Mouse (Mus musculus) splenic B cell, adult 2 months (primary cell): ENCODE data around the gene Rnpepl1.

Experiments
- DNase-seq: peaks from one replicate; pipeline ENCODE4 v3.0.0-alpha.2; 2011; ENCODE audit warnings: low read depth, low spot score
- H3K27me3 ChIP-seq: 2 replicates; pipeline ENCODE4 v1.6.1; 2012; ENCODE audit warnings: mild to moderate bottlenecking, low read length, moderate library complexity, mixed read lengths; ENCODE audit not compliant: control insufficient read depth, poor library complexity, insufficient read depth, severe bottlenecking
- H3K36me3 ChIP-seq: 2 replicates; pipeline ENCODE4 v1.6.1; 2012; ENCODE audit warnings: mild to moderate bottlenecking, low read length, moderate library complexity, mixed read lengths; ENCODE audit not compliant: control insufficient read depth, poor library complexity, insufficient read depth, severe bottlenecking

Rnpepl1 gene

DNA sequence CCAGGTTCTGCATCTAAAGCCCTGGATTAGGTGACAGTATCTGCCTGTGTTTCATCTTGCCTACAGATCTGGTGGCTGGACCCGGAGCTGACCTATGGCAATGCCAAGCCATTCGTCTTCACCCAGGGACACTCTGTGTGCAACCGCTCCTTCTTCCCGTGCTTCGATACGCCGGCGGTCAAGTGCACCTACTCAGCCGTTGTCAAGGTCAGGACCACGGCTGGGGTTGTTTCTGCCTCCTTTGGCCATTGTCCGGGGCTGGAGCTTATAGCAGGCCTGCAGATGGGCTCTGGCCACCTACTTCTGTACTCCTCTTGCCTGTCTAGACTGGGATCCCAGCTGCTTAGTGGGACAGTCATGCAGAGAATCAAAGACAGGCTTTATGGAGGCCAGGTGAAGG, 4.4 kb downstream of the Rnpepl1 start:
- no peak for DNase-seq
- H3K27me3 ChIP-seq = no peaks in the 10 kb centered on the region
- peaks cover 12% of the 10 kb centered on the region for H3K36me3 ChIP-seq

DNA sequence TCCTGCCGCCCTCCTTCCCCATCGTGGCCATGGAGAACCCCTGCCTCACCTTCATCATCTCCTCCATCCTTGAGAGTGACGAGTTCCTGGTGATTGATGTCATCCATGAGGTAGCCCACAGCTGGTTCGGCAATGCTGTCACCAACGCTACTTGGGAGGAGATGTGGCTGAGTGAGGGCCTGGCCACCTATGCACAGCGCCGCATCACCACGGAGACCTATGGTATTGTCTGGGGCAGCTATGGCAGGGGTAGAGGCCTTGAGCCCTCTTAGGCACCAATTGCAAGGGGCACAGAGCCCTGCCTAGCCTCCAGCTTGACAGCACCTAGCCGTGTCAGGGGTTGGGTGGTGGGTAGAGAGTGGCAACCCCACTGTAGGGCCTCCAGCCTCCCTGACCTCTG, 6.1 kb downstream of the Rnpepl1 start:
- Histone ChIP-seq H3K36me3 (peaks cover 12% of the 10 kb centered on the region), H3K27me3 (no peaks in the 10 kb centered on the region)
- DNase-seq = no peak

DNA sequence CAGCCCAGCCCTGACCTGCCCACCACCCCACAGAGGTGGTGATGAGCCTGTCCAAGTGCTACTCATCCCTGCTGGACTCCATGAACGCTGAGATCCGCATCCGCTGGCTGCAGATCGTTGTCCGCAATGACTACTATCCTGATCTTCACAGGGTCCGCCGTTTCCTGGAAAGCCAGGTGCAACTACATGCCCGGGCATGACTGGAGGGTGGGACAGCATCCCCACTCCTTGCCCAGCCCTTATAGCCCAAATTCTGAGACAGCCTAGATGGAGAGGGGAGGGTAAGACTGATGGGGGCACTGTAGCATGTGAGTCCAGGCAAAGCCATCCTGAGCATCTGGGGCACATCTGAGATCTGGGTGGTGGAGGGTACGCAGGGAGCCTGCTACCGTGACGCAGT, 8.6 kb downstream of the Rnpepl1 start:
- DNase-seq = no peak
- Histone ChIP-seq H3K36me3 (peaks cover 12% of the 10 kb centered on the region), H3K27me3 (no peaks in the 10 kb centered on the region)

DNA sequence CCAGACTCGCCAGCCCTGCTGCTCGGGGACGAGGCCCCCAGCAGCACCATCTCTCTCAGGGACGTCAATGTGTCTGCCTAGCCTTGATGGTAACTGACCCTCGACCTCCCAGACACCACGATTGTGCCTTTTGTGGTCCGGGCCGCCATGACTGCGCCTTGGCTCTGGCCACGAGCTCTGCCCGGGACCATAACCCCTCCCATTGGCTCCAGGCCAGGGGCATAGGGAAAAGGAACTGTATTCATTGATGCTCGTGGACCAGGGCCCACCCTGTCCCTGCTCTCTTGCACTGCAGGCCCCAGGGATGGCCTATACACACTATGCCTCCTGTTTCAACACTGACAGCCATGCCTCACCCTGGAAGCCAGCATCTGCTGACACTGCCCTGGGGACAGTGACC, 9.2 kb downstream of the Rnpepl1 start:
- Histone ChIP-seq H3K36me3 (peaks cover 12% of the 10 kb centered on the region), H3K27me3 (no peaks in the 10 kb centered on the region)
- no peak for DNase-seq

DNA sequence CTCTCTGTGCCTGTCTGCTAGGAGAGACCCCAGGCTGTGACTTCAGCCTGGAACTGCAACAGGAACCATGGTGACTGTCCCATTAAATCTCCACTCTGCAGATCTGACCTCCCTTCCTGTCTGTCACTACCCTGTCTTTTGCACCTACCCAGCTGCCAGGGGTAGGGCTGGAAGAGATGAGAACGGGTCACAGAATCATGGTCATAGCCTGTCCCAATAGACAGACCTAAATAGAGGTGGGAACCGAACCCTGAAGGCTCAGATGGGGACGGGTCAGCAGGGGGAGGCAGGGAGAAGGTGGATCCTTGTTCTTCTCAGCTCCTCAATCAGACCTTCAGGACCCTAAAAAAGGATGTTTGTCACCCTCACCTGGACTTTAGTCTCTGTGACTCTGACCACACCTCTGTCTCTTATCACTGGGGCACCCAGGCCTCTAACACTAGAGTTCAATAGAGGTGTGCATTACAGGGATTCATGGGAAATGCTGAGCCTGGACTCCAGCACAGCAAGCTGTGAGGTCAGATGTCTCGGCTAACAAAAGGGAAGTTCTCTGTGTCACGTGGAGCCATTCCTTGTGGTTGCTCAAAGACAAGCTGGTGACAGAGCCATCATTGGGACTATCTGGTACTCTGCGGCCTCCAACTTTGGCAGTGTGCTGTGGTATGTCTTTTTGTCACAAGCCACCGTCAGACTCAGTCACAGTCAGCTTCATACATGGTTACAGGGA, 10.1 kb downstream of the Rnpepl1 start:
- Histone ChIP-seq H3K36me3 (peaks cover 12% of the 10 kb centered on the region), H3K27me3 (no peaks in the 10 kb centered on the region)
- no peak for DNase-seq

DNA sequence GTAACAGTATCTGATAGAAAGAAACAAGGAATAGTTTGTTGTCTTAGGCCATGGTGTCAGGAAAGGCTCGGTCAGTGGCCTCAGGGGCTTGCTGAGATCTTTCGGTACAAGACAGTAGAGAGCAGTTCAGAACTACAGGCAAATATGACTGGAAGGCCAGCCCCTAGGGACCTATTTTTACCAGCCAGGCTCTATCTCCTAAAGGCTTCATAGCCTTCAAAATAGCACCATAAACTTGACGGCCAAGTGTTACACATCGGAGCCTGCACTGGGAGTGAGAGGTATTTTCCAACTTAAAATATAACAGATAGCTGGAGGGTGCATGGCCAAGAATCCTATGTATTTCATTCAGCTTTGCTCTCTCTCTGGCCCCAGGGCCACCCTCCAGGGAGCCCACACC, 10.9 kb downstream of the Rnpepl1 start:
- no peak for DNase-seq
- H3K27me3 ChIP-seq = no peaks in the 10 kb centered on the region
- H3K36me3 ChIP-seq = peaks cover 10% of the 10 kb centered on the region

DNA sequence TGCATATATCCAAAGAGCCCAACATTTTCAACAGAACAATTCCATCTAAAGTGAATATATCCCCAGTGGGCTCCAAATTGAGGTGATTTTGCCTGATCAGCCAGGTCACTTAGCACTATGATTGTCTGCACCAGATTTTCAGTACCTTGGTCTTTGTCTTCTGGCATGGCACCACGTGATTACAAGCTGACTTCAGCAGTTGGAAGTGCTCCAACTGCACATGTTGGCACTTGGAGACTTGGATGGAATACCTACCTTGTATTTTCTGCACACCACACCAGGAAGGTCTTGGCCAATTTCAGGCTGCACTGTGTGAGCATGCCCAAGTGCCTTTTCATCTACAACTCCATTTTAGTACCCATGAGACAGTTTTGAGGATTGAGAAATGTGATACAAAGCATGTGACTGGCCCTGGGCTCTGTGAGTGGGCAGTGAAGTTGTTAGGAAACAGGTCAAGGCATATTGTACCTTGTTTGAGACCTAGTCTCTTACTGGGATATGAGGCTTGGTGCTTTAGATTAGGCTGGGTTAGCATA, 19.7 kb downstream of the Rnpepl1 start:
- no peaks in the 10 kb centered on the region for H3K27me3 ChIP-seq
- no peaks in the 10 kb centered on the region for H3K36me3 ChIP-seq
- DNase-seq = no peak

DNA sequence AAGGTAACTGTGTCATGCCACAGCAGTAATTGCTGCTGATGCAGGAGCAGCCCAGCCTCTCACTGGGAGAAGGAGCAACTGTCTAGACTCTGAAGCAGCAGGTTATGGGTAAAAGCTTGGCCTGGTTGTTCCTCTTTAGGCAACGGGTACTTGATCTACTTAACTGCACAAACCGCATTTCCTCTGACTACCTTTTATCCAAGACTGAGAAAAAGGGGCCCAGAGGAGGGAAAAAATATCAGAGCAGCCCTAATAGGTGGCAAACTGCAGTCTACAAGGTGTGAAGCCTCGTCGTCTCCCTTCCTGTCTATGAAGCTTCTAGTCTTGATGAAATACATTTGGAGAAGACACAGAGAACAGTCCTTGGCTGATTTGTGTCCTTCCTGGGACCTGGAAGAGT, 23.0 kb downstream of the Rnpepl1 start:
- Histone ChIP-seq H3K27me3 (no peaks in the 10 kb centered on the region), H3K36me3 (no peaks in the 10 kb centered on the region)
- DNase-seq = peak; percentile 28

DNA sequence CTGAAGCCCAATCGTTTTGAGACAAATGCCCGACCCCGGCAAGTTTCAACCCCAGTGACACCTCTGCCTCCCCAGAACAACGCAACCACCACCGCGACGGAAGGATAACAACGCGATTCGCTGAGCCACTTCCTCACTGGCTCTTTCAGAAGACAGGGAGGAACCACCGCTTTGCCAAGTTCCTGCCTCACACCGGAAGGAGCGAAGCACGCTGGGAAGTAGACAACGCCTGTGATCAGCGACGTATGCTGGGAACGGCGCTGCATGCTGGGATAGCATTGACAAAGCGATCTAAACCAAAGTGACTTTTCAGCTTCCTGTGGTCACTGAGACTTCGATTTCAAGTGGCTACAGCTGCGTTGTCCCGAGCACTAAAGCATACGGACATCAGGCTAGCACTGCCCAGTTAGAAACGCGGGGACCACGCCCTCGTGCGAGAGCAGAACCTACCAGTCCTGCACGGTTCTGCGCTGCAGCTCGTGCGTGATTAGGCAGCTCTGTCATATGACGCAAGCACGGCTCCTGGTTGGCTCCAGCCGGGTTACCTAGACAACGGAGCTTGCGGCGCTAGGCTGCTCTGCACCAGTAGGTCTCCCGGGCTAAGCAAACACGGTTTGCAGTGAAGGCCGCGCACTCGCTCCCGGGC, 23.7 kb downstream of the Rnpepl1 start, which contains the start of gene Capn10:
TSS of gene Capn10 (plus strand) at position 195 of the 646 bp plus-strand sequence.
- DNase-seq = peak; percentile 97
- H3K36me3 ChIP-seq = no peaks in the 10 kb centered on the region
- H3K27me3 ChIP-seq = no peaks in the 10 kb centered on the region

DNA sequence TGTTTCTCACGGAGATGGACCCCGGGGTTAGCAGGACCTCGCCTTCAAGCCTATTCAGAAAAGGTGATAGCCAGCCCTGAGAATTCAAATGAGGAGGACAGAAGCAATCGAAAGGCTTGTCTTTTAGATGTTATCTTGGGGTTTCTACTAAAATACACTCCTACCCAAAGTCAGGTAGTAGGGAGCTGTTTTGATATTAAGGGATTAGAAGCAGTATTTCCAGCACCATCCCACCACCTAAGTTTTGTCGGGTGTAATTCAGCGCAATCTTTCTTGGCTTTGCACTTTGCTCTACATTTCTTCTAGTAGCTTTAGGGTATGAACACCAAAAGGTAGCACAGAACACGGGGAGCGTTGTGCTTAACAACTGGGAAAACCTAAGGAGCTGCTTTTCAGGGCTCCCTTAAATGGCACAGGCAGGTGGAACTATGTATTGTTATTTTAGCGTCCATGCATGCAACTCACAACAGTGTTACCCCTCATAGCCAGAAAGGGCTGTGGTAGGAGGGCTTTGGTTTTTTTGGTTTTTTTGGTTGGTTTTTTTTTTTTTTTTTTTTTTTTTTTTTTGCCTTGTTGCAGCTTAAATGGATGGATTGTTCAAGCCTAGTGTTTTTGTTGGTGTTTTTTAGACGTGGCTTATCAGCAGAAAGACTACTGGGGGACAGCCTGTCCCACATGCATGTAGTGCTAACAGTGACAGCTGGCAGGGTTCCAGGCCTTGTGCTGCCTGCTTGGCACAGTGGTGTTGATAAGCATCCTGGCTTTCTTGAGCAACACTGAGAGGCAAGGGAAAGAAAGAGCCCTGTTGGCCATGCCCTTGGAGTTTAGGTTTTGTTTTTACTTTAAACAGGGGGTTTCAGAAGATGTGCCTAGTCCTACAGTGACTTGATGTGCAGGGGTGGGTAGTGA, 24.7 kb downstream of the Rnpepl1 start:
- Histone ChIP-seq H3K27me3 (no peaks in the 10 kb centered on the region), H3K36me3 (no peaks in the 10 kb centered on the region; the same call in 1 of the 2 replicates)
- DNase-seq = peak; percentile 9

DNA sequence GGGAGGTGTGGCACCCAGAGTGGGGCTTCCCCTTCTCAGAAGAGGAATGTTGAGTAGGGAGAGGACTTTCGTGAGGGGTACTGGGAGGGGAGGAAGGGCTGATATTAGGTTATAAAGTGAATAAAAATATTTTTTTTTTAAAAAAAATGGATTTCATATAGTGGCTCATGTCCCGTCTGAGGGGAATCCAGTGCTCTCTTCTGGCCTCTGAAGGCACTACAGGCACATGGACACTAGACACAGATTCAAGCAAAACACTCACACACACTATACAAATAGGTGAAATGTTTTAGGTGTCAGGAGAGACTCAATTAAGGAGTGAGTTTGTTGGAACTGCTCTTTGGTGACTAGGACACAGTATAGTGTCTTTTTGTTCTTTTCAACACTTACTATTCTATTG, 25.4 kb downstream of the Rnpepl1 start:
- Histone ChIP-seq H3K27me3 (no peaks in the 10 kb centered on the region), H3K36me3 (no peaks in the 10 kb centered on the region; the same call in 1 of the 2 replicates)
- peak; percentile 17 for DNase-seq

DNA sequence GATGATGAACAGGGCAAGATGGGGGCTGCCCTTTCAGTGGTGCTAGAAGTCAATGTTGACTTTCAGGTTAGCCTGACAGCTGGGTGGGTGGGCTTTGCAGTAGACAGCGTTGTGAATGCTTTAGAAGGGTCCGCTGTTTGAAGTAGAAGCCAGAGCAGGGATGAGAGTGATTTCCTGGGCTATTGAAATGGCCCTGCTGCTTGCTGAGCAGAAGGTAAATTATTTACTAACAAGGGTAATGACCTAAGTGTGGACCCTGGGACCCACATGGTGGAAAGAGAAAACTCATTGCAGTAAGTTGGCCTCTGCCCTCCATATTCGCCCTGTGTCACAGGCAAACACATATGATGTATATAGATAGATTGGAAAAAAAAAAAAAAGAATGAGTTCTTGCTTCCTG, 25.9 kb downstream of the Rnpepl1 start:
- DNase-seq = no peak
- no peaks in the 10 kb centered on the region for H3K27me3 ChIP-seq
- H3K36me3 ChIP-seq = no peaks in the 10 kb centered on the region; the same call in 1 of the 2 replicates

DNA sequence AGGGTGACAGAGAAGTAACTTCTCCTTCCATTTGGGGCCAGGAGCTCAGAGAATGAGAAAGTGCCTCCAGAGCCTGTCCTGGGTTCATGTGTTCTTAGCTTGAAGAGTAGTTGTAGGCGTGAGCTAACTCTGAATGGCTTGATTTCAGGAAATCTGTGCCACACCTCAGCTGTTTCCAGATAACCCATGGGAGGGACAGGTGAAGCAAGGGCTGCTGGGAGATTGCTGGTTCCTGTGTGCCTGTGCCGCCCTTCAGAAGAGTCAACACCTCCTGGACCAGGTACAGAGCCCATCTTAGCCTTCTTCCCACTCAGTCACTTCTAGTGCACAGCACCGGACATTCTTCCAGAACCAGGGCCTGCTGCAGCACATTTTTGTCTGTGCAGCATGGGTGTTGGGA, 27.2 kb downstream of the Rnpepl1 start:
- Histone ChIP-seq H3K27me3 (no peaks in the 10 kb centered on the region), H3K36me3 (no peaks in the 10 kb centered on the region; the same call in none of the 2 replicates)
- DNase-seq = no peak

DNA sequence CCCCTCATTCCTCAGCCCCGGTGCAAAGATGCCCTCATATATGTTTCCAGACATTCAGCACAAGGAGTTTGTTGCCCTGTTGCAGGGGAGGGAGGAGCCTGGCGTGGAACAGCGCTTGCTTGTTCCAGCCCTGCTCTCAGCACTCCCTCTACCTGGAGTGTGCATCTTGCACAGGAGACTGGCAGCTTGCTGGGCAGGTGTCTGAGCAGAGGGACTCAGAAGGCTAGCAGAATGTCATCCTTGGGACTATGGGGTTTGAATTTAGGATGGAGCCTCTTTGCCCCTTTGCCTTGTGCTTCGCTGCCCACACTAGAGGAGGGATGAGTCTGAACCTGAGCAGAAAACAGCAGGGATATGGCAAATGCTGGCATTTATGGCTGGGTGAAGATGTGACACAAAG, 29.2 kb downstream of the Rnpepl1 start:
- Histone ChIP-seq H3K27me3 (no peaks in the 10 kb centered on the region), H3K36me3 (no peaks in the 10 kb centered on the region; the same call in none of the 2 replicates)
- no peak for DNase-seq
